Mouse (Mus musculus): ENCODE data around the gene Trim13.
A peak's percentile ranks its signal among the peaks of the same experiment; 100 is the strongest.

The Trim13 gene

DNA sequence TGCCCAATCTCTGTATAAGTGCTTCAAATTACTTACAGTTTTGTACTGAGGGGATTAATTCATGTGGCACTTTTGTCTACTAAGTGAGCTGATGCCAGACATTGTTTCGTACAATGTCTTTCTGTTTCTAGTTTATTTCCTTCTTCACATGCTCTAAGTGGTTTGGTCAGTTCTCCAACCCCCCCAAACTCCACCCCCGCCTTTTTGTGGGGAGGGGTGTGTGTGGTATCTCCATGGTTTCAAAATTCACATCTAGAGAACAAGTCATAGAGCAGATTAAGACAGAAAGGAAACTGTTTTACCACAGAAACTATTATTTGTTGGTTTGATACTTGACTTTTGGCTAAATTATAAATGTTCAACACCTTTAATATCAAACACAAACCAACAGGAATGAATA is 22.3 kb downstream of the Trim13 start:
- DNase-seq, result no peak

DNA sequence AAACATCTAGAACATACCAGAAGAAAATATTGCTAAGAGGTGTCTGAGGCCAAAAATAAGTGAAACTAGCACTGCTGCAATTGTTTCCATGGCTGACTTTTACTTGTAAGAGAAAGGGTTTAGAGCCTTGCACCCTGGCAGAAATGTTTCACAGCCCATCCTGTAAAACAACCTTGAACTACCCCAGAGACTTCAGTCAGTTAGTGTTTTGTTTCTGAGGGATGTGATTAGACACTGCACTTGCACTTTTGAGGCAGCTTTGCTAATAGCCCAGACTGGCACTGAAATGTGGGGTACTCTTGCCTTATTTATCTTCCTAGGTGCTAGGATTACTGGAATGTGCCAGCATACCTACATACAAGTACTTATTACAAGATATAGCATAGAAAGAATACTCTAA is 37.9 kb downstream of the Trim13 start:
- DNase-seq, result no peak

DNA sequence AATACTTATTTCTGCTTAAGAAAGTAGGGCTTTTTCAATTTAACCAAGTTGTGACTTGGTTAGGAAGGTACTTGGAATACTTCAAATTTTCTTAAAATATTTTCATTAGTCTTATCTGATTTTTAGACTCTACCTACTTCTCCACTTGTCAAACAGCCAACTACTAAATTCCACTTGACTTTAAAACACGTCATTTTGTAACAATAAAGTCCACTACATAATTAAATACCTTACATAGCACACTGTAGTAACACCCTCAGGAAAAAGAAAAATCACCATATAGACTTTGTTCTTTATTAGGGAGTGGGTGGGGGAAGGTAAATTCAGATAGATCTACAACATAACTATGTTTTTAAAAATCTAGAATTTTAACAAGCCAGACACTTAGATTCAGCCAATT is 44.6 kb downstream of the Trim13 start:
- DNase-seq, result no peak

- no peak for DNase-seq
These were observed 47.5 kb downstream of the Trim13 start for GRCm38 (mm10) chr14:61645547-61645946.

DNA sequence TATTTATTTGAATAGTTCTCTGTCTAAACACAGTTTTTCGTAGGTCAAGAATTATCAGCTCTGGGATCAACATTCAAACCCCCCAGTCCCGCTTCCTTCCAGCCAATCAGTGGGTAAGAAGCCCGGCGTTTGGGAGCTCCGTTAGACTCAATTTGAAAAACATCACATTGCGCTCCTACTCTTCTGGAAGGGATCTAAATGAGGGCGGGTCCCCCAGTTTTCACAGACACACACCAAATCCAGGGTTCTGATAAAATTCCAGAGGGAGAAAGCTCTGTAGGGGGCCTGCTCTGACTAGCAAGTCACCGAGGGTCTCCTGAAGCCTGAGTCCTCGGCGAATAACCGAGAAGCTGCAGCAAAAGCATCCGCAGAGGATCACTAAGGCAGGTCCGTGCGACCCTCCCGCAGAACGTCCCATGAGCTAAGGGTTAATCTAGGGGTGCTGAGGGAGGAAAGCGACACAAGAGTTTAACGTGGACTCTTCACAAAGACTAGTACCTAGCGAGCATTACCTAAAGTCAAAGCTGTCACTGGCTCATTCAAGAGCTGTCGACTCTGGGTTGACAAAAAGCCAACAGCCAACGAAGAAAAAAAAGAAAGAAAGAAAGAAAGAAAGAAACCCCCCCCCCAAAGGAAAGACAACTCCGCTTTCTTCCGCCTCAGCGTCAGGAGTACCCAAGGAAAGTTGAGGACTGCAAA is 49.3 kb downstream of the Trim13 start:
- DNase-seq, result peak; percentile 25

GRCm38 (mm10) chr14:61647881-61648684 is 50.0 kb downstream of the Trim13 start:
- peak; percentile 29 for DNase-seq

DNA sequence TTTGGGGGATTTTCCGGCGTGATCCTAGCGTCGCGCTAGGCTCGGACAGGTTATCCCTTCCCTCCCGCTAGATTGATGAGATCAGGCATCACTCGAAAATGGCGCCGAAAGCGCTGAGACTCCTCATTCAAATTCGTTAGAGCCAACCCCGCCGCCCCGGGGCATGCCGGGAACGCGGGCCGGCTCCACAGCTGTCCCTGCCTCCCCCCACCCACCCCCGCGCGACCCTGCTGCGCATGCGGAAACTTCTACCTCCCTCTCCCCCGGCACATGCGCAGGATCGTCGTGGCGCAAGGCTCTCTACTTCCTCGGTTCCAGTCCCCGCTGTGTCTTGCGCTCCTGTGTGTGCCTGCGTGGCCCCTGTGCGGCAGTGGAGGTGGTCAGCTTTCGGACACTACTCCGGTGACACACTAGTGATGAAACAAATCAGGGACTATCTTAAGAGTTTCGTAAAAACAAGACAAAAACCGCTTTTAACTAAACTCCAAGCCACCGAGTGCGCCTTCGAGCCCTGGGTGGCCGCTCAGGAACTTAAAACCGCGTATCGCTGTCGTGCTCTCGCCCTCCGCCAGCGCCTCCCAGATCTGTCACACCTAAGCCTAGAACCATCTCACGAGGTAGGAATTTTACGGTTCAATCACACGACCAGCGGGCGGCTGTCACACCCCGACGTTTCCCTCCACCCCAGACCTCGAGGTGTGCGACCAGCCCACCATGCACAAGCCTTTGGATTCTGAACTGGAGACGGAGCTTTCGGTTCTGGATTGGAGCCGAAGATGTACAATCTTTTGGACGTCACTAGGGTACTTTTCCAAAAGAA is 50.8 kb downstream of the Trim13 start:
- peak; percentile 92 for DNase-seq

DNA sequence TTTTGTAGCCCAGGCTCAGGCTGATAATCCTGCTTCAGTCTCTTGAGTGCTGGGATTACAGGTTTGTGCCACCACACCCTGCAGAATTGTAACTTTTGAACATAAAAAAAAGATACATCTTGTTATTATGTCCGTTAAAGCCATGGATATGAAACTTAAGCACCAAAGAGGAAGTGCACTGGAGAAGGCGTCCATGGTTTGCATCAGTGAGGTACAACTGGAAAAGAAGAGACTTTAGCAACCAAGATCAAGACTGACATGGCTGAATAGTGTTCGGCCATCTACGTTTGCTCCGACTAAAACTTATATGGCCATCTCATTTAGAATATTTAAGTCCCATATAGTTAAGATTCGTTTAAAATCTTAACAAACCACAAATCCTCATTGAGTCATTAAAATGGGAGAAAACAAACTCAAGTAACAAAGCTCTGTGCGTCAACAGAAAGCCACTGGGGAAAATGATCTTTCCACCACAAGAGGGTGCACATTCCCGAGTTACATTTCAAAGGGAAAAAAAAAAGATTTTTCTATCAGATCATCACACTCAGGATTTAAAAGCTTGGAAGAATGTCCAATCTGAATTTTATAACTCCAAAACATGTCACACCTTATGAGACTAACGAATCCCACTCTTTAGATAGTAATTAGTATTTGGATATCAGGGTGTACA is 52.4 kb downstream of the Trim13 start:
- DNase-seq, result no peak
